In genomic region chr9:22340331-22340730, GRCm38 (mm10) we compare ENCODE assay signal across 25 mouse cellular contexts. TPM values are rescaled to one million over a fixed set of nuclear protein-coding genes. Genes with fewer than 3 reads are reported as not detected.
DNase-seq lines count a peak whose midpoint lies in the region; ATAC-seq and TF ChIP-seq lines count a peak whose summit lies in the region.
"Had no signal": no experiment of that assay in that cellular context is flagged by ENCODE, and none has a peak within 500 bp of the region (broad histone marks: within the 10 kb centered on the region; RNA-seq: fewer than 3 reads in every experiment).

No protein-coding gene starts in this region.

- in situ Hi-C loops in ES-E14 (cut with MboI; ENCODE audit: low sequenced_read_pairs in 2 of 2, unreplicated experiment in 2 of 2) = no loop called here

- no peak overlapping the region for H3K4me2 ChIP-seq in myocyte (ENCODE audit: low read depth)
- H3K4me2 ChIP-seq in intestine, embryonic 15.5 days (replicated peaks) = no peak overlapping the region
- no peak overlapping the region for H3K4me2 ChIP-seq in liver, postnatal 0 days (ENCODE audit: low read depth, low read length)
- H3K4me2 ChIP-seq: embryonic facial prominence, embryonic 13.5 days; embryonic facial prominence, embryonic 15.5 days; forebrain, embryonic 12.5 days had no signal

- no peaks in the 10 kb centered on the region for H3K27me3 ChIP-seq in myocyte (ENCODE audit: control insufficient read depth, insufficient read depth, insufficient read length)
- no peaks in the 10 kb centered on the region for H3K27me3 ChIP-seq in intestine, embryonic 15.5 days (replicated peaks)
- H3K27me3 ChIP-seq in liver, postnatal 0 days (ENCODE audit: insufficient read depth, low read length) = no peaks in the 10 kb centered on the region
- H3K27me3 ChIP-seq: embryonic facial prominence, embryonic 13.5 days; embryonic facial prominence, embryonic 15.5 days; forebrain, embryonic 12.5 days; Patski had no signal

- no peak overlapping the region for H3K27ac ChIP-seq in ES-E14 (ENCODE audit: insufficient read depth, low read depth, low read length, poor library complexity, severe bottlenecking)
- no peak overlapping the region for H3K27ac ChIP-seq in intestine, embryonic 15.5 days
- H3K27ac ChIP-seq in liver, postnatal 0 days (ENCODE audit: low read depth) = no peak overlapping the region
- H3K27ac ChIP-seq: embryonic facial prominence, embryonic 13.5 days; embryonic facial prominence, embryonic 15.5 days; forebrain, embryonic 10.5 days; forebrain, embryonic 12.5 days had no signal

- no peak overlapping the region for H3K9ac ChIP-seq in ES-E14 (ENCODE audit: insufficient read depth, low read depth, low read length, poor library complexity, severe bottlenecking)
- no peak overlapping the region for H3K9ac ChIP-seq in intestine, embryonic 15.5 days
- H3K9ac ChIP-seq in liver, postnatal 0 days (replicated peaks) = no peak overlapping the region
- H3K9ac ChIP-seq: embryonic facial prominence, embryonic 13.5 days; embryonic facial prominence, embryonic 15.5 days; forebrain, embryonic 12.5 days had no signal

- H3ac ChIP-seq in myocyte (ENCODE audit: control insufficient read depth, insufficient read length) = no peak overlapping the region

- no peak for TF ChIP-seq POLR2A in myocyte (IDR thresholded peaks at IDR 0.05; ENCODE audit: insufficient read length, low read depth)

- H3K79me2 ChIP-seq in myocyte (ENCODE audit: control insufficient read depth, insufficient read depth) = no peaks in the 10 kb centered on the region

- no peak overlapping the region for H3K4me3 ChIP-seq in ES-E14 (ENCODE audit: insufficient read depth in 1 of 2, low read depth in 1 of 2, low read length in 2 of 2, poor library complexity in 1 of 2, severe bottlenecking in 1 of 2)
- no peak overlapping the region for H3K4me3 ChIP-seq in myocyte
- no peak overlapping the region for H3K4me3 ChIP-seq in intestine, embryonic 15.5 days (replicated peaks)
- no peak overlapping the region for H3K4me3 ChIP-seq in liver, postnatal 0 days (ENCODE audit: low read depth, low read length)
- H3K4me3 ChIP-seq: embryonic facial prominence, embryonic 13.5 days; embryonic facial prominence, embryonic 15.5 days; erythroblast, embryonic 14.5 days; forebrain, embryonic 10.5 days; forebrain, embryonic 12.5 days had no signal

- H3K4me1 ChIP-seq in ES-E14 (ENCODE audit: control insufficient read depth in 2 of 2, insufficient read depth in 2 of 2, low read length in 2 of 2, poor library complexity in 1 of 2) = no peaks in the 10 kb centered on the region
- H3K4me1 ChIP-seq in intestine, embryonic 15.5 days (replicated peaks) = no peaks in the 10 kb centered on the region
- H3K4me1 ChIP-seq in liver, postnatal 0 days (ENCODE audit: insufficient read depth) = no peaks in the 10 kb centered on the region
- H3K4me1 ChIP-seq: embryonic facial prominence, embryonic 13.5 days; embryonic facial prominence, embryonic 15.5 days; forebrain, embryonic 10.5 days; forebrain, embryonic 12.5 days had no signal

- H3K9me3 ChIP-seq in ES-E14 (ENCODE audit: control insufficient read depth, insufficient read depth, low read depth, low read length) = no peaks in the 10 kb centered on the region
- no peaks in the 10 kb centered on the region for H3K9me3 ChIP-seq in intestine, embryonic 15.5 days
- H3K9me3 ChIP-seq in liver, postnatal 0 days (ENCODE audit: low read length) = no peaks in the 10 kb centered on the region
- H3K9me3 ChIP-seq: embryonic facial prominence, embryonic 13.5 days; embryonic facial prominence, embryonic 15.5 days; forebrain, embryonic 10.5 days; forebrain, embryonic 12.5 days had no signal

- ATAC-seq in intestine, embryonic 15.5 days = no peak
- no peak for ATAC-seq in liver, postnatal 0 days
- ATAC-seq: activated CD4-positive, CD25-positive, alpha-beta regulatory T cell, adult 4 months; forebrain, embryonic 14.5 days; forebrain, embryonic 16.5 days; Patski had no signal

- TF ChIP-seq EP300 in liver, postnatal 0 days (IDR thresholded peaks at IDR 0.05; ENCODE audit: low read depth) = no peak

- H3K36me3 ChIP-seq in ES-E14 (ENCODE audit: control insufficient read depth, insufficient read depth, low read length, poor library complexity, severe bottlenecking) = peaks cover 37% of the 10 kb centered on the region
- H3K36me3 ChIP-seq in myocyte (ENCODE audit: control insufficient read depth, insufficient read depth) = peaks cover 54% of the 10 kb centered on the region
- H3K36me3 ChIP-seq in intestine, embryonic 15.5 days = peaks cover 20% of the 10 kb centered on the region
- H3K36me3 ChIP-seq in liver, postnatal 0 days (replicated peaks; ENCODE audit: insufficient read depth, low read length) = peaks cover 67% of the 10 kb centered on the region

- 83% methylated on average over 1 of the region's 1 CpGs for WGBS in intestine, embryonic 15.5 days
- 82% methylated on average over 1 of the region's 1 CpGs for WGBS in liver, postnatal 0 days (ENCODE audit: insufficient replicate concordance)

- no peak for TF ChIP-seq CTCF in liver, postnatal 0 days (IDR thresholded peaks at IDR 0.05; ENCODE audit: low read depth)

- peak; percentile 14 for DNase-seq in urinary bladder, postnatal 14 days (ENCODE audit: low spot score)
- no peak for DNase-seq in urinary bladder, adult 2 months (ENCODE audit: low spot score)
- no peak for DNase-seq in ES-E14 (ENCODE audit: low read depth, low spot score)
- no peak for DNase-seq in cerebellum, postnatal 14 days
- no peak for DNase-seq in liver, postnatal 0 days
- DNase-seq: adrenal gland, adult 8-10 months; adrenal gland, postnatal 14 days; adrenal gland, postnatal 36 days; cerebellum, adult 11-12 months; cerebellum, adult 2 months; cerebellum, adult 9-10 months; cerebellum, postnatal 10 days; cerebellum, postnatal 36 days; embryo, embryonic 11 days had no signal

TF ChIP-seq in ES-E14, 5 proteins besides CTCF, POLR2A, EP300 and RAD21:
- TF ChIP-seq MAFK (IDR thresholded peaks at IDR 0.05; ENCODE audit: insufficient read depth, low read depth, low read length) (peak; percentile 68; the same call in 1 of the 2 replicates), HCFC1 (IDR thresholded peaks at IDR 0.05; ENCODE audit: borderline replicate concordance, insufficient read depth, low read length) (no peak), ZC3H11A (IDR thresholded peaks at IDR 0.05; ENCODE audit: borderline replicate concordance, low read depth, low read length) (no peak), ZNF384 (IDR thresholded peaks at IDR 0.05; ENCODE audit: low read depth, low read length) (no peak)

TF ChIP-seq in myocyte, 11 proteins besides CTCF, POLR2A, EP300 and RAD21:
- no peak for TF ChIP-seq MYOD1 (IDR thresholded peaks at IDR 0.05; ENCODE audit: control insufficient read depth in 1 of 3, insufficient read length in 2 of 3, low read depth in 2 of 3)
- peak; percentile 27 for TF ChIP-seq POLR2AphosphoS2 (IDR thresholded peaks at IDR 0.05; ENCODE audit: insufficient read length, low read depth)
- no peak for TF ChIP-seq MYOG (IDR thresholded peaks at IDR 0.05; ENCODE audit: control insufficient read depth in 1 of 3, insufficient read depth in 1 of 3, insufficient read length in 2 of 3, low read depth in 2 of 3)
- TF ChIP-seq TCF3 (IDR thresholded peaks at IDR 0.05; ENCODE audit: insufficient read length, low read depth) = no peak

RNA-seq across cellular contexts. Expression of gene Zfp810, which starts 32.9 kb away (rescaled TPM):
- polyA plus RNA-seq in urinary bladder, adult 2 months (2012; rRNA removed) = 11.9 and 12.6 TPM in 2 replicates
- total RNA-seq in ES-E14 (2012; rRNA removed) = 7.8 and 14.3 TPM in 2 replicates
- 4.4 TPM for polyA plus RNA-seq in myocyte (2012; fragmentation: generic; extraction: Trizol)
- polyA plus RNA-seq in intestine, embryonic 15.5 days (2015; fragmentation: Nextera tagmentation; extraction: Ambion mirVana) = 12.4 and 13.3 TPM in 2 replicates
- polyA plus RNA-seq in liver, postnatal 0 days (2015; fragmentation: Nextera tagmentation; extraction: Ambion mirVana) = 4.8 and 4.9 TPM in 2 replicates

RNA-seq across cellular contexts. Expression of gene Anln, which starts 48.7 kb away (rescaled TPM):
- polyA plus RNA-seq in urinary bladder, adult 2 months (2012; rRNA removed) = 5.2 and 6.6 TPM in 2 replicates
- 155 and 168 TPM in 2 replicates for total RNA-seq in ES-E14 (2012; rRNA removed)
- 25.7 TPM for polyA plus RNA-seq in myocyte (2012; fragmentation: generic; extraction: Trizol)
- polyA plus RNA-seq in intestine, embryonic 15.5 days (2015; fragmentation: Nextera tagmentation; extraction: Ambion mirVana) = 40.5 and 42.4 TPM in 2 replicates
- 6.9 and 7.2 TPM in 2 replicates for polyA plus RNA-seq in liver, postnatal 0 days (2015; fragmentation: Nextera tagmentation; extraction: Ambion mirVana)
